Mouse (Mus musculus) embryonic facial prominence, embryonic 12.5 days (tissue): ENCODE results near the gene Nifk. TPM values are rescaled to one million over a fixed set of nuclear protein-coding genes. Genes with fewer than 3 reads are reported as not detected.

Experiments
- polyA plus RNA-seq: library from polyadenylated mRNA; unstranded; fragments of >200 nt; fragmentation: Nextera tagmentation; extraction: Ambion mirVana; gene quantifications from 2 replicates; pipeline ENCODE4 v1.2.1, GENCODE M21; 2016

Gene Nifk
- polyA plus RNA-seq, 1 experiment from 2014 or later = 89.9 TPM

Other genes starting within 250 kb of the Nifk start
- gene Gm29106, start 145.3 kb upstream of the Nifk start, polyA plus RNA-seq = 0.35 and 0.38 TPM in 2 replicates
- gene Tsn, start 10.1 kb upstream of the Nifk start, polyA plus RNA-seq = 363 and 376 TPM in 2 replicates
- 79.7 and 81.1 TPM in 2 replicates for gene Clasp1, start 67.2 kb downstream of the Nifk start, polyA plus RNA-seq